ENCODE assay signal across 8 mouse cellular contexts in the genomic region with DNA sequence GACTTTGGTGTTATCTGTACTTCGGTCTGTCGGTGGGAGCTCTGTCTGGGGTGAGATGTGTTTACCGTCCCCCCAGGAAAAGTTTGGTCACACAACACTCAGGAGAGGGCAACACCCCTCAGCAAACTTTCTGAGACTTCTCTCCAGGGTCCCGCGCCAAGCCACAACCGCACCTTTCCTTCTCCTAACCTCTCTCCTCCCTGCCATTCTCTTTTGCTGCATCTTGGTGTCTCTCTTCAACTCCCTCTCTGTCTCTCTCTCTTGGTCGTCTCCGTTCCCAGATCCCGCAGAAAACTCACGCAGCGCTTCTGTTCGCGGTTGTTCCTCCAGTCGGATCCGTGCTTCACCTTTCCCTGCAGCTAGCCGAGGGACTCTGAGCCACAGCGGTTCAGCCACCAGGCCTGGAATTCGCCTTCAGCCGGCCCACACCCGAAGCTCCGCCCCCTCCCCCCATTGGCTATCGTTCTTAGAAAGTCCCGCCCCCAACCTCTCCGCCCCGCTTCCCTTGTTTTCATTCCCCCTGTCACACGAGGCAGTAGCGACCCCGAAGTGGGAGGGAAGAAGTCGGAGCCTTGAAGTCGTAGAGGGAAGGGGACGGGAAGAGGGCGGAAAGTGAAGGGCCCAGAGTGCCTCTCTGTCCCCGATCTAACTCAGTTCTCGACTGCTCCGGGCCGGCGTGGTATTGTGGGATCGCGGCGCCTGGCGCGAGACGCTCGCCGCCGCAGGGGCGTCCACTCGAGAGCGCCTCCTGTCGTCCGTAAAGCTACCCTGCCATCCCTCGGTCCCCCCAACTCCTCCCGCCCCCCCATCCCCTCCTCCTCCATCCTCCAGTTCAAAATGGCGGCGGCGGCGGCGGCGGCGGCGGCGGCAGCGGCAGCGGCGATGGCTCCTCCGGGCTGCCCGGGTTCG. TPM values are rescaled to one million over a fixed set of nuclear protein-coding genes. Genes with fewer than 3 reads are reported as not detected.
DNase-seq lines count a peak whose midpoint lies in the region; ATAC-seq and TF ChIP-seq lines count a peak whose summit lies in the region.

Gene Aamdc (minus strand): TSS at position 431 of the 909 bp plus-strand sequence.
Gene Rsf1 (plus strand): TSS at position 823 of the 909 bp plus-strand sequence.

- peak; percentile 61 for TF ChIP-seq POLR2A in olfactory bulb, adult 2 months (IDR thresholded peaks at IDR 0.05; ENCODE audit: insufficient read depth, low read depth, low read length)
- peak; percentile 78 for TF ChIP-seq POLR2A in thymus, adult 2 months (IDR thresholded peaks at IDR 0.05; ENCODE audit: control insufficient read depth, extremely low read depth, insufficient read depth, low read length, poor library complexity)

- peaks cover 13% of the 10 kb centered on the region for H3K36me3 ChIP-seq in G1E (replicated peaks)
- peaks cover 3% of the 10 kb centered on the region; the same call in 1 of the 2 replicates for H3K36me3 ChIP-seq in forebrain, embryonic 16.5 days (ENCODE audit: control insufficient read depth, insufficient read depth)
- H3K36me3 ChIP-seq in lung, embryonic 14.5 days (ENCODE audit: insufficient read depth): no peaks in the 10 kb centered on the region
- no peaks in the 10 kb centered on the region for H3K36me3 ChIP-seq in thymus, adult 2 months (ENCODE audit: control insufficient read depth, insufficient read depth, low read length)

- peak; percentile 78 for ATAC-seq in G1E (ENCODE audit: extremely low read depth, insufficient number of reproducible peaks, low FRiP score, poor library complexity, severe bottlenecking)
- ATAC-seq in forebrain, embryonic 16.5 days: peak; percentile 96
- peak; percentile 97 for ATAC-seq in lung, embryonic 14.5 days (ENCODE audit: insufficient read depth)

- H3K9me3 ChIP-seq in G1E (replicated peaks): no peaks in the 10 kb centered on the region
- no peaks in the 10 kb centered on the region for H3K9me3 ChIP-seq in forebrain, embryonic 16.5 days (ENCODE audit: control insufficient read depth, low read length)
- no peaks in the 10 kb centered on the region for H3K9me3 ChIP-seq in lung, embryonic 14.5 days (ENCODE audit: low read depth, low read length)

- under 1% methylated on average over 51 of the region's 68 CpGs for WGBS in forebrain, embryonic 16.5 days
- under 1% methylated on average over 66 of the region's 68 CpGs for WGBS in lung, embryonic 14.5 days
- WGBS in olfactory bulb, adult 2 months: under 1% methylated on average over 68 of the region's 68 CpGs
- under 1% methylated on average over 61 of the region's 68 CpGs for WGBS in thymus, adult 2 months

- peak within 1 kb of the TSS; percentile 100 for H3K9ac ChIP-seq in forebrain, embryonic 16.5 days (replicated peaks; ENCODE audit: low read depth, low read length)
- peak within 1 kb of the TSS; percentile 100 for H3K9ac ChIP-seq in lung, embryonic 14.5 days

- DNase-seq in G1E (ENCODE audit: low spot score): peak; percentile 89
- DNase-seq in cerebellum, adult 18-20 months: peak; percentile 95 to 97
- peak; percentile 91 to 93 for DNase-seq in heart, postnatal 36 days
- peak; percentile 92 to 97 for DNase-seq in layer of hippocampus, adult 2 months (ENCODE audit: low spot score in 2 of 2)
- DNase-seq in lung, embryonic 14.5 days: peak; percentile 96
- DNase-seq in thymus, adult 2 months: peak; percentile 89

- H3K4me1 ChIP-seq in G1E (ENCODE audit: insufficient read depth, low read depth, low read length): peaks cover 19% of the 10 kb centered on the region
- peaks cover 15% of the 10 kb centered on the region for H3K4me1 ChIP-seq in forebrain, embryonic 16.5 days (replicated peaks; ENCODE audit: control insufficient read depth, insufficient read depth, low read length)
- peaks cover 5% of the 10 kb centered on the region; the same call in 1 of the 2 replicates for H3K4me1 ChIP-seq in lung, embryonic 14.5 days (ENCODE audit: insufficient read depth)
- peaks cover 3% of the 10 kb centered on the region; the same call in 1 of the 2 replicates for H3K4me1 ChIP-seq in olfactory bulb, adult 2 months (ENCODE audit: control insufficient read depth, insufficient read depth, low read length)
- H3K4me1 ChIP-seq in thymus, adult 2 months (replicated peaks; ENCODE audit: control insufficient read depth, insufficient read depth, low read length): peaks cover 5% of the 10 kb centered on the region; the same call in 1 of the 2 replicates

- H3K4me3 ChIP-seq in G1E (ENCODE audit: low read depth, low read length): peak within 1 kb of the TSS; percentile 96
- peak within 1 kb of the TSS; percentile 94 for H3K4me3 ChIP-seq in forebrain, embryonic 16.5 days (replicated peaks; ENCODE audit: low read length)
- H3K4me3 ChIP-seq in layer of hippocampus, adult 2 months: peak within 1 kb of the TSS; percentile 98
- H3K4me3 ChIP-seq in lung, embryonic 14.5 days (ENCODE audit: low read depth, low read length): peak within 1 kb of the TSS; percentile 99
- H3K4me3 ChIP-seq in olfactory bulb, adult 2 months (ENCODE audit: insufficient read depth, low read depth, low read length): peak within 1 kb of the TSS; percentile 93
- peak within 1 kb of the TSS; percentile 93 for H3K4me3 ChIP-seq in thymus, adult 2 months (ENCODE audit: control insufficient read depth, insufficient read depth, low read length)

- intact Hi-C loops in heart, postnatal 36 days (cut with DNase I): loop anchor here (2.0 to 5.0 kb wide), 4 partner anchors 98 to 157 kb away; partner anchors contain the start of genes Clns1a and Ints4

- no peaks in the 10 kb centered on the region for H3K27me3 ChIP-seq in G1E (ENCODE audit: insufficient read depth, low read length)
- H3K27me3 ChIP-seq in forebrain, embryonic 16.5 days (replicated peaks; ENCODE audit: control insufficient read depth, insufficient read depth, low read length): no peaks in the 10 kb centered on the region
- no peaks in the 10 kb centered on the region for H3K27me3 ChIP-seq in lung, embryonic 14.5 days (ENCODE audit: insufficient read depth, low read length)
- no peaks in the 10 kb centered on the region for H3K27me3 ChIP-seq in thymus, adult 2 months (ENCODE audit: control insufficient read depth, insufficient read depth, low read length)

- peak within 1 kb of the TSS; percentile 99 for H3K27ac ChIP-seq in forebrain, embryonic 16.5 days (ENCODE audit: low read length)
- peak within 1 kb of the TSS; percentile 100 for H3K27ac ChIP-seq in layer of hippocampus, adult 2 months
- H3K27ac ChIP-seq in lung, embryonic 14.5 days (ENCODE audit: low read depth): peak within 1 kb of the TSS; percentile 99
- peak within 1 kb of the TSS; percentile 94 for H3K27ac ChIP-seq in olfactory bulb, adult 2 months (ENCODE audit: insufficient read depth, low read depth, low read length)
- H3K27ac ChIP-seq in thymus, adult 2 months (ENCODE audit: control insufficient read depth, insufficient read depth, low read length): peak within 1 kb of the TSS; percentile 80

- peak within 1 kb of the TSS; percentile 81 for H3K4me2 ChIP-seq in forebrain, embryonic 16.5 days (ENCODE audit: low read length)
- H3K4me2 ChIP-seq in lung, embryonic 14.5 days: peak within 1 kb of the TSS; percentile 81

- peak; percentile 30; the same call in 1 of the 2 replicates for TF ChIP-seq CTCF in G1E (IDR thresholded peaks at IDR 0.05; ENCODE audit: low read depth, low read length)
- peak; percentile 86 for TF ChIP-seq CTCF in layer of hippocampus, adult 2 months (conservative IDR thresholded peaks at IDR 0.05)
- peak; percentile 77 for TF ChIP-seq CTCF in lung, embryonic 14.5 days (IDR thresholded peaks at IDR 0.05; ENCODE audit: low read depth)
- peak; percentile 79 for TF ChIP-seq CTCF in olfactory bulb, adult 2 months (IDR thresholded peaks at IDR 0.05; ENCODE audit: insufficient read depth, low read depth, low read length)
- peak; percentile 86 for TF ChIP-seq CTCF in thymus, adult 2 months (IDR thresholded peaks at IDR 0.05; ENCODE audit: borderline replicate concordance, control insufficient read depth, extremely low read depth, insufficient read depth, low read length, poor library complexity)

RNA-seq across cellular contexts. Expression of gene Aamdc, which starts in this region (rescaled TPM):
- total RNA-seq in G1E (2014; fragmentation: Nextera tagmentation) (16.1 and 19.9 TPM in 2 replicates), G1E (2017) (16.1 and 20.8 TPM in 2 replicates)
- 2.1 and 3.2 TPM in 2 replicates for polyA plus RNA-seq in G1E (2012)
- polyA plus RNA-seq in forebrain, embryonic 16.5 days (2015; fragmentation: Nextera tagmentation; extraction: Ambion mirVana): 50.4 and 50.9 TPM in 2 replicates
- total RNA-seq in heart, postnatal 36 days (2021): 10 to 100 TPM; 62.7 to 64.2 TPM
- total RNA-seq in layer of hippocampus, adult 2 months (2021): 10 to 100 TPM; 46.5 to 50.2 TPM
- polyA plus RNA-seq in lung, embryonic 14.5 days (2014; fragmentation: Nextera tagmentation; extraction: Ambion mirVana): 47.2 and 47.9 TPM in 2 replicates
- not detected in 2 replicates for polyA plus RNA-seq in olfactory bulb, adult 2 months (2012; ENCODE audit: insufficient read depth, insufficient read length, low replicate concordance, missing spikeins)
- polyA plus RNA-seq in thymus, adult 2 months (2012; rRNA removed): 17.8 and 20.0 TPM in 2 replicates

RNA-seq across cellular contexts. Expression of gene Rsf1, which starts in this region (rescaled TPM):
- 48.2 and 58.5 TPM in 2 replicates for total RNA-seq in G1E (2014; fragmentation: Nextera tagmentation)
- 24.9 and 33.4 TPM in 2 replicates for total RNA-seq in G1E (2017)
- 14.2 and 14.8 TPM in 2 replicates for polyA plus RNA-seq in G1E (2012)
- polyA plus RNA-seq in forebrain, embryonic 16.5 days (2015; fragmentation: Nextera tagmentation; extraction: Ambion mirVana): 34.7 and 36.3 TPM in 2 replicates
- total RNA-seq in heart, postnatal 36 days (2021): 10 to 100 TPM; 15.0 to 17.2 TPM
- 10 to 100 TPM; 46.0 to 50.3 TPM for total RNA-seq in layer of hippocampus, adult 2 months (2021)
- 19.4 and 22.1 TPM in 2 replicates for polyA plus RNA-seq in lung, embryonic 14.5 days (2014; fragmentation: Nextera tagmentation; extraction: Ambion mirVana)
- polyA plus RNA-seq in olfactory bulb, adult 2 months (2012; ENCODE audit: insufficient read depth, insufficient read length, low replicate concordance, missing spikeins): 69.4 and 122 TPM in 2 replicates
- 4.6 and 5.8 TPM in 2 replicates for polyA plus RNA-seq in thymus, adult 2 months (2012; rRNA removed)

Comparison
In these comparisons a context has a peak if more than half of its experiments do, and no peak if none do; other contexts are left out.
1. Peak in every context shown above with its lines: DNase-seq, ATAC-seq, H3K4me3 ChIP-seq and H3K27ac ChIP-seq.
2. CTCF ChIP-seq: peak in every context shown above with its lines; median percentile 86 in layer of hippocampus, adult 2 months; 86 in thymus, adult 2 months; 79 in olfactory bulb, adult 2 months; 77 in lung, embryonic 14.5 days; 30 in G1E.